19 mouse cellular contexts compared by ENCODE assay signal in genomic region chr10:70301190-70301589, GRCm38 (mm10). TPM values are rescaled to one million over a fixed set of nuclear protein-coding genes. Genes with fewer than 3 reads are reported as not detected.
DNase-seq lines count a peak whose midpoint lies in the region; ATAC-seq lines count a peak whose summit lies in the region.
"Had no signal": no experiment of that assay in that cellular context is flagged by ENCODE, and none has a peak within 500 bp of the region (broad histone marks: within the 10 kb centered on the region; RNA-seq: fewer than 3 reads in every experiment).

No protein-coding gene starts in this region.

- 40% methylated on average over 2 of the region's 2 CpGs for WGBS in embryonic facial prominence, embryonic 11.5 days
- 35% methylated on average over 2 of the region's 2 CpGs for WGBS in liver, embryonic 12.5 days (ENCODE audit: insufficient replicate concordance)
- 48% methylated on average over 2 of the region's 2 CpGs for WGBS in forebrain, embryonic 12.5 days

- H3K4me2 ChIP-seq in embryonic facial prominence, embryonic 11.5 days (ENCODE audit: low read depth, low read length), result no peak overlapping the region
- no peak overlapping the region for H3K4me2 ChIP-seq in liver, embryonic 12.5 days
- no peak overlapping the region for H3K4me2 ChIP-seq in forebrain, embryonic 12.5 days
- H3K4me2 ChIP-seq: embryonic facial prominence, embryonic 15.5 days; hindbrain, embryonic 13.5 days; intestine, embryonic 15.5 days; lung, embryonic 15.5 days; midbrain, embryonic 15.5 days had no signal

- H3K36me3 ChIP-seq in embryonic facial prominence, embryonic 11.5 days (replicated peaks; ENCODE audit: control insufficient read depth, insufficient read depth, low read depth, low read length), result no peaks in the 10 kb centered on the region
- no peaks in the 10 kb centered on the region for H3K36me3 ChIP-seq in liver, embryonic 12.5 days
- no peaks in the 10 kb centered on the region for H3K36me3 ChIP-seq in forebrain, embryonic 12.5 days (replicated peaks)
- H3K36me3 ChIP-seq: embryonic facial prominence, embryonic 15.5 days; forebrain, embryonic 10.5 days; hindbrain, embryonic 13.5 days; intestine, embryonic 15.5 days; lung, embryonic 15.5 days; midbrain, embryonic 15.5 days had no signal

- ATAC-seq in embryonic facial prominence, embryonic 11.5 days (replicated peaks; ENCODE audit: insufficient number of reproducible peaks, low FRiP score, low TSS enrichment, low read depth), result no peak
- peak; percentile 37; the same call in 1 of the 2 replicates for ATAC-seq in liver, embryonic 12.5 days
- ATAC-seq in forebrain, embryonic 12.5 days (ENCODE audit: low FRiP score), result no peak
- ATAC-seq: intestine, embryonic 15.5 days; midbrain, embryonic 15.5 days had no signal

- DNase-seq in R1 (ENCODE audit: low read depth, low spot score), result peak; percentile 67
- DNase-seq in embryonic facial prominence, embryonic 11.5 days (ENCODE audit: low spot score), result peak; percentile 35
- peak; percentile 70 for DNase-seq in kidney, postnatal 10 days
- DNase-seq in left cerebral cortex, postnatal 10 days (ENCODE audit: extremely low spot score in 1 of 2, low spot score in 2 of 2), result no peak
- no peak for DNase-seq in right cerebral cortex, postnatal 10 days (ENCODE audit: low spot score in 2 of 2)
- DNase-seq: cerebellum, postnatal 36 days; gastrocnemius, postnatal 10 days; heart, adult 18-20 months; layer of hippocampus, adult 9-11 months; thymus, adult 18-20 months had no signal

- no peaks in the 10 kb centered on the region for H3K4me1 ChIP-seq in embryonic facial prominence, embryonic 11.5 days (ENCODE audit: control insufficient read depth, insufficient read depth, low read length)
- H3K4me1 ChIP-seq in liver, embryonic 12.5 days, result 0 out of 2 replicates have a peak, but pooled peaks cover 4% of the 10 kb centered on the region
- 0 out of 2 replicates have a peak, but pooled peaks cover 5% of the 10 kb centered on the region for H3K4me1 ChIP-seq in forebrain, embryonic 12.5 days

- H3K27ac ChIP-seq in embryonic facial prominence, embryonic 11.5 days (replicated peaks; ENCODE audit: low read depth, low read length), result no peak overlapping the region
- no peak overlapping the region for H3K27ac ChIP-seq in liver, embryonic 12.5 days
- no peak overlapping the region for H3K27ac ChIP-seq in forebrain, embryonic 12.5 days
- H3K27ac ChIP-seq: embryonic facial prominence, embryonic 15.5 days; forebrain, embryonic 10.5 days; hindbrain, embryonic 13.5 days; intestine, embryonic 15.5 days; lung, embryonic 15.5 days; midbrain, embryonic 15.5 days had no signal

- intact Hi-C loops in left cerebral cortex, postnatal 10 days (cut with DNase I), result no loop called here

- H3K27me3 ChIP-seq in embryonic facial prominence, embryonic 11.5 days (ENCODE audit: control insufficient read depth, insufficient read depth, low read length), result no peaks in the 10 kb centered on the region
- H3K27me3 ChIP-seq in liver, embryonic 12.5 days (replicated peaks), result peaks cover 4% of the 10 kb centered on the region; the same call in 1 of the 2 replicates
- 0 out of 2 replicates have a peak, but pooled peaks cover 4% of the 10 kb centered on the region for H3K27me3 ChIP-seq in forebrain, embryonic 12.5 days
- H3K27me3 ChIP-seq: embryonic facial prominence, embryonic 15.5 days; hindbrain, embryonic 13.5 days; intestine, embryonic 15.5 days; lung, embryonic 15.5 days; midbrain, embryonic 15.5 days had no signal

- H3K4me3 ChIP-seq in embryonic facial prominence, embryonic 11.5 days (ENCODE audit: low read depth, low read length), result no peak overlapping the region
- no peak overlapping the region for H3K4me3 ChIP-seq in liver, embryonic 12.5 days
- no peak overlapping the region for H3K4me3 ChIP-seq in forebrain, embryonic 12.5 days (replicated peaks)
- H3K4me3 ChIP-seq: embryonic facial prominence, embryonic 15.5 days; forebrain, embryonic 10.5 days; hindbrain, embryonic 13.5 days; intestine, embryonic 15.5 days; lung, embryonic 15.5 days; midbrain, embryonic 15.5 days had no signal

- no peaks in the 10 kb centered on the region for H3K9me3 ChIP-seq in embryonic facial prominence, embryonic 11.5 days (replicated peaks; ENCODE audit: control insufficient read depth, low read length)
- no peaks in the 10 kb centered on the region for H3K9me3 ChIP-seq in liver, embryonic 12.5 days (replicated peaks)
- H3K9me3 ChIP-seq in forebrain, embryonic 12.5 days, result no peaks in the 10 kb centered on the region
- H3K9me3 ChIP-seq: embryonic facial prominence, embryonic 15.5 days; forebrain, embryonic 10.5 days; hindbrain, embryonic 13.5 days; intestine, embryonic 15.5 days; lung, embryonic 15.5 days; midbrain, embryonic 15.5 days had no signal

- no peak overlapping the region for H3K9ac ChIP-seq in embryonic facial prominence, embryonic 11.5 days (replicated peaks; ENCODE audit: low read length)
- H3K9ac ChIP-seq in liver, embryonic 12.5 days, result no peak overlapping the region
- H3K9ac ChIP-seq in forebrain, embryonic 12.5 days, result no peak overlapping the region
- H3K9ac ChIP-seq: embryonic facial prominence, embryonic 15.5 days; hindbrain, embryonic 13.5 days; intestine, embryonic 15.5 days; lung, embryonic 15.5 days; midbrain, embryonic 15.5 days had no signal

RNA-seq across cellular contexts. Expression of gene Slc16a9, which starts 56.3 kb away (rescaled TPM):
- polyA plus RNA-seq in embryonic facial prominence, embryonic 11.5 days (2014; fragmentation: Nextera tagmentation; extraction: Ambion mirVana), result 0.69 and 0.84 TPM in 2 replicates
- polyA plus RNA-seq in liver, embryonic 12.5 days (2016; fragmentation: Nextera tagmentation; extraction: Ambion mirVana), result 0.37 and 0.52 TPM in 2 replicates
- total RNA-seq in left cerebral cortex, postnatal 10 days (2021), result 1 to 10 TPM; 4.4 to 5.0 TPM
- polyA plus RNA-seq in forebrain, embryonic 12.5 days (2016; fragmentation: Nextera tagmentation; extraction: Ambion mirVana), result 0.74 and 0.82 TPM in 2 replicates
- polyA plus RNA-seq: C2C12 had no signal

Comparison
In these comparisons a context has a peak if more than half of its experiments do, and no peak if none do; other contexts are left out.
1. DNase-seq: peak in R1 (single experiment), embryonic facial prominence, embryonic 11.5 days (single experiment) and kidney, postnatal 10 days (single experiment); none in left cerebral cortex, postnatal 10 days (0 of 2) and right cerebral cortex, postnatal 10 days (0 of 2).